8 mouse cellular contexts compared by ENCODE assay signal in genomic region chr13:92751726-92752565, GRCm38 (mm10). TPM values are rescaled to one million over a fixed set of nuclear protein-coding genes. Genes with fewer than 3 reads are reported as not detected.
DNase-seq lines count a peak whose midpoint lies in the region; ATAC-seq and TF ChIP-seq lines count a peak whose summit lies in the region.

No protein-coding gene starts in this region.

- H3K27ac ChIP-seq in forebrain, embryonic 15.5 days (replicated peaks): peak overlapping the region; percentile 81
- no peak overlapping the region for H3K27ac ChIP-seq in lung, postnatal 0 days (ENCODE audit: low read length)

- H3K27me3 ChIP-seq in forebrain, embryonic 15.5 days: no peaks in the 10 kb centered on the region
- no peaks in the 10 kb centered on the region for H3K27me3 ChIP-seq in lung, postnatal 0 days (replicated peaks; ENCODE audit: insufficient read depth, low read length)

- H3K9me3 ChIP-seq in forebrain, embryonic 15.5 days: no peaks in the 10 kb centered on the region
- H3K9me3 ChIP-seq in lung, postnatal 0 days (ENCODE audit: low read length): no peaks in the 10 kb centered on the region

- H3K9ac ChIP-seq in forebrain, embryonic 15.5 days (replicated peaks): 0 out of 2 replicates have a peak overlapping the region, but pooled peaks have one; percentile 7
- no peak overlapping the region for H3K9ac ChIP-seq in lung, postnatal 0 days (replicated peaks; ENCODE audit: low read depth)

- peak overlapping the region; percentile 29 for H3K4me2 ChIP-seq in forebrain, embryonic 15.5 days (replicated peaks)
- no peak overlapping the region for H3K4me2 ChIP-seq in lung, postnatal 0 days (replicated peaks; ENCODE audit: low read depth, low read length)

- no peak for TF ChIP-seq EP300 in lung, postnatal 0 days (IDR thresholded peaks at IDR 0.05)

- H3K4me3 ChIP-seq in forebrain, embryonic 15.5 days: no peak overlapping the region
- H3K4me3 ChIP-seq in lung, postnatal 0 days (ENCODE audit: low read depth, low read length): no peak overlapping the region

- peak; percentile 85 for TF ChIP-seq CTCF in lung, postnatal 0 days (IDR thresholded peaks at IDR 0.05)

- peaks cover 18% of the 10 kb centered on the region for H3K4me1 ChIP-seq in forebrain, embryonic 15.5 days
- no peaks in the 10 kb centered on the region for H3K4me1 ChIP-seq in lung, postnatal 0 days (ENCODE audit: insufficient read depth, low read depth, low read length)

- DNase-seq in Muller cell, postnatal 12 days (ENCODE audit: inconsistent ontology term): peak; percentile 94
- DNase-seq in cerebellum, adult 11 months: peak; percentile 86
- peak; percentile 94 for DNase-seq in heart, postnatal 4 days
- peak; percentile 96 for DNase-seq in layer of hippocampus, adult 9-10 months (ENCODE audit: low spot score)
- DNase-seq in lung, postnatal 0 days (ENCODE audit: low spot score): peak; percentile 93
- peak; percentile 72 for DNase-seq in retina, embryonic 14.5 days (ENCODE audit: low spot score)

- 30% methylated on average over 21 of the region's 21 CpGs for WGBS in forebrain, embryonic 15.5 days
- 61% methylated on average over 21 of the region's 21 CpGs for WGBS in lung, postnatal 0 days

- no peaks in the 10 kb centered on the region for H3K36me3 ChIP-seq in forebrain, embryonic 15.5 days
- H3K36me3 ChIP-seq in lung, postnatal 0 days (ENCODE audit: insufficient read depth, low read length): no peaks in the 10 kb centered on the region

- peak; percentile 87 for ATAC-seq in forebrain, embryonic 15.5 days (replicated peaks)
- peak; percentile 77 for ATAC-seq in lung, postnatal 0 days
- ATAC-seq in activated CD4-positive, CD25-positive, alpha-beta regulatory T cell, adult 4 months: no peak

RNA-seq across cellular contexts. Expression of gene Thbs4, which starts 42.7 kb away (rescaled TPM):
- polyA plus RNA-seq in forebrain, embryonic 15.5 days (2015; fragmentation: Nextera tagmentation; extraction: Ambion mirVana): 0.93 and 1.5 TPM in 2 replicates
- 10 to 100 TPM; 23.8 to 27.2 TPM for total RNA-seq in heart, postnatal 4 days (2021)
- 0.76 and 0.81 TPM in 2 replicates for polyA plus RNA-seq in lung, postnatal 0 days (2015; fragmentation: Nextera tagmentation; extraction: Ambion mirVana)
- polyA plus RNA-seq in activated CD4-positive, CD25-positive, alpha-beta regulatory T cell, adult 4 months (2017; shearing (Covaris generic)): not detected
